Mouse (Mus musculus) lung, embryonic 14.5 days (tissue): Measurements from ENCODE around the gene Rad51d. TPM values are rescaled to one million over a fixed set of nuclear protein-coding genes. Genes with fewer than 3 reads are reported as not detected.
"Not testable (repeated sequence)": the region's sequence is repeated elsewhere in the genome, so short reads cannot be mapped to it uniquely, and the experiment has no call there.

ENCODE experiments used
- ATAC-seq: fragments of 200-750 bp; cut with Nextera tagmentation; 2 replicates; pipeline ENCODE4 v1.8.0; 2017; ENCODE audit warnings: mild to moderate bottlenecking, moderate TSS enrichment, moderate library complexity; ENCODE audit not compliant: insufficient read depth
- DNase-seq: peaks from one replicate; pipeline ENCODE4 v3.0.0-alpha.2; 2015
- H3K27ac ChIP-seq: fragments of 300-500 bp; sonication (generic); 2 replicates; pipeline ENCODE4 v1.5.1; 2014; ENCODE audit warnings: low read depth, mild to moderate bottlenecking, moderate library complexity
- H3K27me3 ChIP-seq: fragments of 300-500 bp; sonication (generic); 2 replicates; pipeline ENCODE4 v1.6.1; 2014; ENCODE audit warnings: low read length, control low read depth; ENCODE audit not compliant: insufficient read depth
- H3K36me3 ChIP-seq: fragments of 300-500 bp; sonication (generic); 2 replicates; pipeline ENCODE4 v1.6.1; 2014; ENCODE audit warnings: control low read depth; ENCODE audit not compliant: insufficient read depth
- H3K4me1 ChIP-seq: fragments of 300-500 bp; sonication (generic); 2 replicates; pipeline ENCODE4 v1.6.1; 2014; ENCODE audit warnings: antibody characterized with exemption, control low read depth; ENCODE audit not compliant: insufficient read depth
- H3K4me2 ChIP-seq: fragments of 300-500 bp; sonication (generic); 2 replicates; pipeline ENCODE4 v1.6.1; 2014; ENCODE audit warnings: mild to moderate bottlenecking
- H3K4me3 ChIP-seq: fragments of 300-500 bp; sonication (generic); 2 replicates; pipeline ENCODE4 v1.5.1; 2014; ENCODE audit warnings: low read depth, low read length
- H3K9ac ChIP-seq: fragments of 300-500 bp; sonication (generic); 2 replicates; pipeline ENCODE4 v1.6.1; 2014
- H3K9me3 ChIP-seq: fragments of 300-500 bp; sonication (generic); 2 replicates; pipeline ENCODE4 v1.6.1; 2016; ENCODE audit warnings: low read depth, low read length, control low read depth
- CTCF ChIP-seq: IDR thresholded peaks from 2 replicates; pipeline ENCODE4 v1.5.1; 2016; ENCODE audit warnings: antibody characterized with exemption, low read depth
- WGBS: fragments of 180-500 bp; shearing (Covaris S2); extraction: QIAGEN DNeasy Blood & Tissue Kit; methylation state at CpG from one replicate; pipeline ENCODE4 v1.1.7; 2014; 5-methylcytosine and 5-hydroxymethylcytosine counted together
- polyA plus RNA-seq: library from polyadenylated mRNA; unstranded; fragments of >200 nt; fragmentation: Nextera tagmentation; extraction: Ambion mirVana; gene quantifications from 2 replicates; pipeline ENCODE4 v1.2.1, GENCODE M21; 2014

Gene Rad51d
- polyA plus RNA-seq, 1 experiment from 2014 or later, result 14.5 TPM

DNA sequence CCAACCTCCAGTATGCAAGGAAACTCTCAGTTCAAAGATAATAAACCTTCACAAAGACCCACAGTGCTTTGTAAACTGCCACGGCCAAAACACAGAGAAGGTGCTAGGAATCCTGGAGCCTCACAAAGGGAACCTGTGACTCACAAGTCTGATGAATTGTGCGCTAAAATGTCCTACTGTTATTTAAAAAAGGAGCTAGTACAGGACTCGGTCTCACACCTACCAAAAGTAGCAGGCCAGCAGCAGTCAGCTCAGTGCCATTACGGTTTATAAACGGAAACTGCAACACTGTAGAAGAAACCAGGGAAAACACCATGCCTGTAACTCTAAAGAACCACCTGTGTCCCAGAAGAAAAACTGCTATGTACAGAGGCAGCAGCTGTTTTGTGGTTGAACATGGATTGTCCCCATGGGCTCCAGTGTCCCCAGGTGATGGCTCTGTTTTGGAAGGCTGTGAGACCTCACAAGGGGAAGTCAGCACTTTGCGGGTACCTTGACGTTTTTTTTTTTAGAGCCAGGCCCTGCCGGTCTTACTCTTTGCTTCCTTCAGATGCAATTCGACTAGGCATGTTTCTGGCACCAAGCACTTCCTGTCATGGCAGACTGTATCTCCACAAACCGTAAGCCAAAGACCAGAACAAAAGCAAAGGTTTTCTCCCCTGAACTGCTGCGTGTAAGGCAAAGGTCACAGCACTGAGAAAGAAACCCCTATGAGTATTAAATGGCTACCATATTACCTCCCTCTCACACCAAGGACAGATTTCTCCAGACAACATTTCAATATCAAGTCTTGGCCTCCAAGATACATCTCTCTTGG, 54.6 kb downstream of the Rad51d start:
- no peak for TF ChIP-seq CTCF
- H3K4me3 ChIP-seq, result no peak overlapping the region
- H3K9me3 ChIP-seq, result no peaks in the 10 kb centered on the region
- no peaks in the 10 kb centered on the region for H3K36me3 ChIP-seq
- no peak overlapping the region for H3K4me2 ChIP-seq
- WGBS, result 69% methylated on average over 11 of the region's 11 CpGs
- H3K27me3 ChIP-seq, result no peaks in the 10 kb centered on the region
- DNase-seq (no peak), ATAC-seq (no peak)
- H3K9ac ChIP-seq, result no peak overlapping the region
- no peaks in the 10 kb centered on the region for H3K4me1 ChIP-seq
- H3K27ac ChIP-seq, result no peak overlapping the region

DNA sequence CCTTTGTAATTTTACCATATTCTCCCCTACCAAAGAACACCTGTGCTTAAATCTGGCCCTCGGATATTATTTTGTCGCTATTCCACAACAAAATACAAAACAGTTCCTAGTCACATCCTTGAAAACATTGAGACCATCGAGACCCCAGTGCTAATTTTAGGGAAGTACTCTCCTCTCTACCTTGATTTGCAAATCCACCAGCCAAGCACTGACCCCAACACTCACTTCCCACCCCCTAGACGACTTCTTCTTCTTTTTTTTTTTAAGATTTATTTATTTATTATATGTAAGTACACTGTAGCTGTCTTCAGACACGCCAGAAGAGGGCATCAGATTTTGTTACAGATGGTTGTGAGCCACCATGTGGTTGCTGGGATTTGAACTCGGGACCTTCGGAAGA, 56.1 kb downstream of the Rad51d start:
- WGBS, result 81% methylated on average over 7 of the region's 7 CpGs
- H3K27me3 ChIP-seq, H3K4me1 ChIP-seq, DNase-seq, H3K4me3 ChIP-seq, H3K36me3 ChIP-seq, H3K27ac ChIP-seq, ATAC-seq, H3K9me3 ChIP-seq, H3K9ac ChIP-seq, H3K4me2 ChIP-seq: not testable (repeated sequence)

DNA sequence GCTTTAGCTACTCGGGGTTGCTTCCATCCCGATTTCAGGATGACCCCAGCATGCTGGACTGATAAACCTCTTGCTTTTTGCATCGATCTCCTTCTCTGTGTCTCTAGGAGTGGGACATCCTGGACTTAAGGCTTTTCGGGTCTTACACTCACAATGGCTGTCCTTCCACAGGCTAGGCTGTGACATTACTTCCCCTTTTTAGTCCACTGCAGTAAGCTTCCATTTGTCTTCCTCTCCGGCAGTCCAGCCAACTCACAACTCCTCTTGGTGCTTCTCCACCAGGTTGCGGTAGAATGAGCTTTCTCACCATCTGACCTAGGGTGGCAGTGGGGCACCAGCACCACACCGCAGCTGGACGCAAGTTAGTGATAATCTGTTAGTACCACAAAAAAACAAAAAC, 56.5 kb downstream of the Rad51d start:
- Histone ChIP-seq H3K4me2 (no peak overlapping the region), H3K9ac (no peak overlapping the region), H3K4me3 (no peak overlapping the region), H3K27ac (no peak overlapping the region), H3K4me1 (no peaks in the 10 kb centered on the region), H3K36me3 (no peaks in the 10 kb centered on the region), H3K9me3 (no peaks in the 10 kb centered on the region), H3K27me3 (no peaks in the 10 kb centered on the region)
- DNase-seq, result no peak
- TF ChIP-seq CTCF, result no peak
- no peak for ATAC-seq
- 69% methylated on average over 8 of the region's 8 CpGs for WGBS

DNA sequence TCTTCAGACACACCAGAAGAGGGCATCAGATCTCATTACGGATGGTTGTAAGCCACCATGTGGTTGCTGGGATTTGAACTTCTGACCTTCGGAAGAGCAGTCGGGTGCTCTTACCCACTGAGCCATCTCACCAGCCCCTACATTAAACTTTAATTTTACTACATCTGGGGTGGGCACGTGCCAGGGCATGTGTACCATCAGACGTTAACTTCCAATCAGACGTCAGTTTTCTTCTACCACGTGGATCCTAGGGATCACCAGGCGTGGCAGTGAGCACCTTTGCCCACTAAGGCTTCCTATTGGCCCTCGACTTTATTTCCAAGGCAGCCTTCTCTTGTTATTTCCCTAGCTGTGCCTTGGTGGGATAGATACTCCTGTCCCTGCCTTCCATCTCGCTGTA, 58.0 kb downstream of the Rad51d start:
- not testable (repeated sequence) for DNase-seq, H3K9me3 ChIP-seq, H3K27ac ChIP-seq, H3K36me3 ChIP-seq, ATAC-seq, H3K4me1 ChIP-seq, H3K9ac ChIP-seq, H3K4me2 ChIP-seq, H3K27me3 ChIP-seq, H3K4me3 ChIP-seq
- 63% methylated on average over 10 of the region's 10 CpGs for WGBS

DNA sequence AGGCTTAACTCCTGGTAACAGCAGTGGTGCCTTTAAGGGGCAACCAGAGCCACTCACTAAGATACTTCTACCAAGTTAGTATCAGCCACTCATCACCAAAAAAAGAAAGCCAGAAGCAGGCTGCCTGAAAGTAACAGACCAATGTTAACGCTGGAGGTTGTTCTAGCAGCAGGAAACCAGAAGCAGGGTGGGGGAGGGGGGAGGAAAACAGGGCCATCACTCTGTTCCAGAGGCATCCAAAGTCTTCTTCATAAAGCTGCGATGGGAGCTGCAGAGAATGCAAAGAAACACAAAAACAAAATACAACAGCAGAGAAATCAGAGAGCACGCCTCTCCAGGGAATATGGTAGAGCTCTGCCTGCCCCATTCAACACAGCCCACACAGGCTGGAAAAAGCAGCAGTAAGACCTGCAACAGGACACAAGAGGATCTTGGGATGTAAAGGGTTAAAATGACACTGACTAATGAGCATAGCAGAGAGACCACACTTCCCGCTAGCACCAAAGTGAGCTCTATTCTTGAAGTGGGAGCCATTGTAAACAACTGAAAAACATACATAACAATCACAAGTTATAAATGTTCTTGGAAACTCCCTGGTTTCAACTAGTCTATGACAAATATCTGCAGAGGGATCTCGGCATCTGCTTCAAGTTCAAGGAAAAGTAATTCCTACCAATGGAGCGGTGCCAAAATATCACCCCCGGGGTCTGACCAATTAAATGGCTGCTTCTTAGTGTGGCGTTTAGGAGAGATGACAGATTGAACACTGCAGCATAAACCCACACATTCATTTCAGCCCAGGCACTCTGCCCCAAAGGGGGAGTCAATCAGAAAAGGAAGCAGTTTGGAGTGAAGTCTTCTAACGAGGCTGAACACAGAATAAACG, 59.2 kb downstream of the Rad51d start:
- Histone ChIP-seq H3K9me3 (no peaks in the 10 kb centered on the region), H3K36me3 (no peaks in the 10 kb centered on the region), H3K4me3 (no peak overlapping the region), H3K27ac (no peak overlapping the region), H3K4me1 (no peaks in the 10 kb centered on the region), H3K9ac (no peak overlapping the region), H3K27me3 (no peaks in the 10 kb centered on the region), H3K4me2 (peak overlapping the region; percentile 40; the same call in 1 of the 2 replicates)
- ATAC-seq, result peak; percentile 56; the same call in 1 of the 2 replicates
- TF ChIP-seq CTCF, result no peak
- 14% methylated on average over 10 of the region's 10 CpGs for WGBS
- DNase-seq, result peak; percentile 64

DNA sequence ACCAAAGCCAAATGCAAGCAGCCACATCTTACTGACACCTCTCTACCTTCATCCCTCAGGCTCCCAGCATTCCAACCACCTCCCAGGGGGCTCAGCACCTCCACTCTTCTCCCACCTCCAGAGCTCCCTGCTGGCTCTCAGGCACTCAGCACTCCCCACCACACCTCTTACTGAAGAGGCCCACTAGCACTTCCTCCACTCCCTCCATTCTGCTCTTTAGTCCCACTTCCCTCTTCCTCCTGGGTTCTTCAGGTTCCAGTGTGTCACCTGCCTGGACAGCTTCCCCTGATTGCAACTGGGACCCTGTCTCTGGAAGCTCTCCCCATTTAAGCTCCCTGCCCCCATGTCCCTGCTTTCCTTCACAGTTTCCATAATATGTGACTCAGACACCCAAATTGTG, 63.6 kb downstream of the Rad51d start:
- H3K4me2 ChIP-seq, result no peak overlapping the region
- TF ChIP-seq CTCF, result no peak
- H3K9ac ChIP-seq, result no peak overlapping the region
- no peaks in the 10 kb centered on the region for H3K36me3 ChIP-seq
- no peaks in the 10 kb centered on the region for H3K27me3 ChIP-seq
- H3K9me3 ChIP-seq, result no peaks in the 10 kb centered on the region
- no peaks in the 10 kb centered on the region for H3K4me1 ChIP-seq
- ATAC-seq, result no peak
- no peak overlapping the region for H3K4me3 ChIP-seq
- no peak overlapping the region for H3K27ac ChIP-seq
- no peak for DNase-seq

Other genes starting within 250 kb of the Rad51d start
- gene Cct6b, start 126.3 kb downstream of the Rad51d start, polyA plus RNA-seq, result 0.20 and 0.27 TPM in 2 replicates
- 32.2 and 34.5 TPM in 2 replicates for gene Zfp830, start 126.3 kb downstream of the Rad51d start, polyA plus RNA-seq
- gene Lig3, start 109.5 kb downstream of the Rad51d start, polyA plus RNA-seq, result 40.8 and 41.0 TPM in 2 replicates
- gene Rffl, start 19.4 kb downstream of the Rad51d start, polyA plus RNA-seq, result 11.7 and 12.3 TPM in 2 replicates
- not detected in 2 replicates for gene Fndc8, start 1.5 kb upstream of the Rad51d start, polyA plus RNA-seq
- gene Nle1, start 17.8 kb upstream of the Rad51d start, polyA plus RNA-seq, result 33.0 and 37.4 TPM in 2 replicates
- gene Unc45b, start 19.9 kb upstream of the Rad51d start, polyA plus RNA-seq, result 5.6 and 7.8 TPM in 2 replicates
- gene Slfn5, start 60.7 kb upstream of the Rad51d start, polyA plus RNA-seq, result 1.5 and 1.6 TPM in 2 replicates
- gene Slfn9, start 101.2 kb upstream of the Rad51d start, polyA plus RNA-seq, result 34.4 and 36.1 TPM in 2 replicates
- gene Slfn8, start 130.2 kb upstream of the Rad51d start, polyA plus RNA-seq, result 0.55 and 0.75 TPM in 2 replicates
- gene Slfn2, start 174.5 kb upstream of the Rad51d start, polyA plus RNA-seq, result 4.7 and 5.8 TPM in 2 replicates
- gene Slfn1, start 226.2 kb upstream of the Rad51d start, polyA plus RNA-seq, result 0.32 and 0.34 TPM in 2 replicates